Mouse (Mus musculus) heart, embryonic 16.5 days (tissue): Measurements from ENCODE around the gene Zbtb38. TPM values are rescaled to one million over a fixed set of nuclear protein-coding genes. Genes with fewer than 3 reads are reported as not detected.

ENCODE experiments used
- ATAC-seq: fragments of 200-750 bp; cut with Nextera tagmentation; replicated peaks from 2 replicates; pipeline ENCODE4 v1.8.0; 2017; ENCODE audit warnings: moderate number of reproducible peaks; ENCODE audit not compliant: insufficient read depth, low FRiP score; ENCODE audit errors: extremely low read depth
- H3K27ac ChIP-seq: fragments of 300-500 bp; sonication (generic); 2 replicates; pipeline ENCODE4 v1.5.1; 2014; ENCODE audit warnings: mild to moderate bottlenecking, low read length, control low read depth, moderate library complexity
- H3K27me3 ChIP-seq: fragments of 300-500 bp; sonication (generic); 2 replicates; pipeline ENCODE4 v1.6.1; 2014; ENCODE audit warnings: low read length, mixed read lengths; ENCODE audit not compliant: control insufficient read depth, insufficient read depth
- H3K36me3 ChIP-seq: fragments of 300-500 bp; sonication (generic); 2 replicates; pipeline ENCODE4 v1.6.1; 2014; ENCODE audit not compliant: control insufficient read depth, insufficient read depth
- H3K4me1 ChIP-seq: fragments of 300-500 bp; sonication (generic); 2 replicates; pipeline ENCODE4 v1.6.1; 2014; ENCODE audit warnings: low read length, mixed read lengths; ENCODE audit not compliant: control insufficient read depth, insufficient read depth
- H3K4me2 ChIP-seq: fragments of 300-500 bp; sonication (generic); 2 replicates; pipeline ENCODE4 v1.6.1; 2014; ENCODE audit warnings: low read depth, mild to moderate bottlenecking, control low read depth, low read length
- H3K4me3 ChIP-seq: fragments of 300-500 bp; sonication (generic); 2 replicates; pipeline ENCODE4 v1.5.1; 2014; ENCODE audit warnings: mild to moderate bottlenecking, control low read depth, low read length
- H3K9ac ChIP-seq: fragments of 300-500 bp; sonication (generic); 2 replicates; pipeline ENCODE4 v1.6.1; 2014; ENCODE audit warnings: low read length, control low read depth
- H3K9me3 ChIP-seq: fragments of 300-500 bp; sonication (generic); replicated peaks from 2 replicates; pipeline ENCODE4 v1.6.1; 2016; ENCODE audit warnings: low read length; ENCODE audit not compliant: control insufficient read depth
- WGBS: fragments of 180-500 bp; shearing (Covaris S2); extraction: QIAGEN DNeasy Blood & Tissue Kit; methylation state at CpG from one replicate; pipeline ENCODE4 v1.1.7; 2014; 5-methylcytosine and 5-hydroxymethylcytosine counted together
- polyA plus RNA-seq: library from polyadenylated mRNA; unstranded; fragments of >200 nt; fragmentation: Nextera tagmentation; extraction: Ambion mirVana; gene quantifications from 2 replicates; pipeline ENCODE4 v1.2.1, GENCODE M21; 2015

Gene Zbtb38
- polyA plus RNA-seq, 1 experiment from 2014 or later = 29.6 TPM

- Histone ChIP-seq H3K4me3 (no peak overlapping the region), H3K4me2 (no peak overlapping the region), H3K27ac (no peak overlapping the region), H3K9me3 (no peaks in the 10 kb centered on the region), H3K36me3 (no peaks in the 10 kb centered on the region), H3K9ac (no peak overlapping the region), H3K27me3 (no peaks in the 10 kb centered on the region), H3K4me1 (no peaks in the 10 kb centered on the region)
- no peak for ATAC-seq
These were observed 13.4 kb upstream of the Zbtb38 start for GRCm38 (mm10) chr9:96766078-96766477.

GRCm38 (mm10) chr9:96765410-96765809 is 12.8 kb upstream of the Zbtb38 start:
- H3K4me1 ChIP-seq = no peaks in the 10 kb centered on the region
- H3K9me3 ChIP-seq = no peaks in the 10 kb centered on the region
- H3K36me3 ChIP-seq = no peaks in the 10 kb centered on the region
- H3K4me3 ChIP-seq = no peak overlapping the region
- H3K27me3 ChIP-seq = no peaks in the 10 kb centered on the region
- 47% methylated on average over 5 of the region's 5 CpGs for WGBS
- peak; percentile 45; the same call in 1 of the 2 replicates for ATAC-seq
- H3K9ac ChIP-seq = no peak overlapping the region
- H3K4me2 ChIP-seq = no peak overlapping the region
- H3K27ac ChIP-seq = no peak overlapping the region

- ATAC-seq = no peak
- Histone ChIP-seq H3K4me1 (no peaks in the 10 kb centered on the region), H3K36me3 (no peaks in the 10 kb centered on the region), H3K27ac (no peak overlapping the region), H3K9ac (no peak overlapping the region), H3K4me2 (no peak overlapping the region), H3K9me3 (no peaks in the 10 kb centered on the region), H3K4me3 (no peak overlapping the region), H3K27me3 (no peaks in the 10 kb centered on the region)
- 76% methylated on average over 9 of the region's 9 CpGs for WGBS
These were observed 11.4 kb upstream of the Zbtb38 start for GRCm38 (mm10) chr9:96763847-96764631.

GRCm38 (mm10) chr9:96763025-96763424 is 10.4 kb upstream of the Zbtb38 start:
- ATAC-seq = no peak
- WGBS = 84% methylated on average over 3 of the region's 3 CpGs
- H3K36me3 ChIP-seq = no peaks in the 10 kb centered on the region

GRCm38 (mm10) chr9:96758749-96759597 is 6.3 kb upstream of the Zbtb38 start:
- Histone ChIP-seq H3K36me3 (no peaks in the 10 kb centered on the region), H3K27ac (peak overlapping the region; percentile 73), H3K4me1 (peaks cover 9% of the 10 kb centered on the region), H3K4me3 (peak overlapping the region; percentile 48), H3K27me3 (no peaks in the 10 kb centered on the region), H3K9me3 (no peaks in the 10 kb centered on the region), H3K9ac (peak overlapping the region; percentile 65), H3K4me2 (peak overlapping the region; percentile 68)
- 7% methylated on average over 22 of the region's 22 CpGs for WGBS
- peak; percentile 87 for ATAC-seq

More at GRCm38 (mm10) chr9:96763025-96763424, 10.4 kb upstream of the Zbtb38 start:
- Histone ChIP-seq H3K27ac (no peak overlapping the region), H3K9ac (no peak overlapping the region), H3K4me3 (no peak overlapping the region), H3K4me2 (no peak overlapping the region), H3K27me3 (no peaks in the 10 kb centered on the region), H3K4me1 (peaks cover 4% of the 10 kb centered on the region; the same call in 1 of the 2 replicates), H3K9me3 (no peaks in the 10 kb centered on the region)

GRCm38 (mm10) chr9:96756638-96757435 is 4.2 kb upstream of the Zbtb38 start:
- no peak overlapping the region for H3K4me3 ChIP-seq
- no peaks in the 10 kb centered on the region for H3K27me3 ChIP-seq
- no peak for ATAC-seq
- H3K4me2 ChIP-seq = no peak overlapping the region
- WGBS = 73% methylated on average over 9 of the region's 9 CpGs
- peaks cover 21% of the 10 kb centered on the region for H3K4me1 ChIP-seq
- no peaks in the 10 kb centered on the region for H3K36me3 ChIP-seq
- H3K9ac ChIP-seq = no peak overlapping the region
- no peaks in the 10 kb centered on the region for H3K9me3 ChIP-seq
- H3K27ac ChIP-seq = no peak overlapping the region

GRCm38 (mm10) chr9:96755761-96756160 is 3.1 kb upstream of the Zbtb38 start:
- ATAC-seq = no peak
- H3K4me3 ChIP-seq = no peak overlapping the region
- no peaks in the 10 kb centered on the region for H3K9me3 ChIP-seq
- no peak overlapping the region for H3K9ac ChIP-seq
- H3K4me2 ChIP-seq = no peak overlapping the region
- H3K27me3 ChIP-seq = no peaks in the 10 kb centered on the region
- WGBS = 63% methylated on average over 11 of the region's 11 CpGs
- no peak overlapping the region for H3K27ac ChIP-seq
- H3K36me3 ChIP-seq = no peaks in the 10 kb centered on the region
- peaks cover 21% of the 10 kb centered on the region for H3K4me1 ChIP-seq

DNA sequence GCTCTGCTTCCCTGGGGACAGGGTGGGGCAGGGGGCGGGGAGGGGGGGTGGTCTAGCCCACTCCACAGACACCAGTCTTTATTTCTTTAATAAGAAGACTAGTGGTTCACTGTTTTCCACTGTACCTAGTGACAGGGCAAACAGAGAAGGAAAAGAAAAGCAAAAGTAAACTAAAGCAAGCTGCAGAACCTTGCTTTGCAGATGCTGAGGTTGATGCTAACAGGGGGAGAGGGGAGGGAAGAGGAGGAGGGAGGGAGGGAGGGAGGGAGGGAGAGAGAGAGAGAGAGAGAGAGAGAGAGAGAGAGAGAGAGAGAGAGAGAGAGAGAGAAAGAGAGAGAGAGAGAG is 2.0 kb upstream of the Zbtb38 start:
- Histone ChIP-seq H3K27ac (no peak overlapping the region), H3K4me3 (no peak overlapping the region), H3K9me3 (0 out of 2 replicates have a peak, but pooled peaks cover 2% of the 10 kb centered on the region), H3K4me1 (peaks cover 21% of the 10 kb centered on the region), H3K9ac (no peak overlapping the region), H3K4me2 (peak overlapping the region; percentile 10; the same call in 1 of the 2 replicates), H3K36me3 (peaks cover 5% of the 10 kb centered on the region; the same call in 1 of the 2 replicates), H3K27me3 (no peaks in the 10 kb centered on the region)
- WGBS = 0% methylated on average over 1 of the region's 1 CpGs
- no peak for ATAC-seq
